Mouse (Mus musculus) hindbrain, embryonic 16.5 days (tissue): ENCODE measurements around the gene Nuak1. TPM values are rescaled to one million over a fixed set of nuclear protein-coding genes. Genes with fewer than 3 reads are reported as not detected.
"Not testable (repeated sequence)": the region's sequence is repeated elsewhere in the genome, so short reads cannot be mapped to it uniquely, and the experiment has no call there.

Source experiments
- ATAC-seq: fragments of 200-750 bp; cut with Nextera tagmentation; 2 replicates; pipeline ENCODE4 v1.8.0; 2017; ENCODE audit warnings: moderate TSS enrichment, moderate library complexity
- H3K27ac ChIP-seq: fragments of 300-500 bp; sonication (generic); 2 replicates; pipeline ENCODE4 v1.5.1; 2014; ENCODE audit warnings: low read depth, mild to moderate bottlenecking, control low read depth, low read length, moderate library complexity
- H3K27me3 ChIP-seq: fragments of 300-500 bp; sonication (generic); replicated peaks from 2 replicates; pipeline ENCODE4 v1.6.1; 2014; ENCODE audit warnings: low read length; ENCODE audit not compliant: control insufficient read depth, insufficient read depth
- H3K36me3 ChIP-seq: fragments of 300-500 bp; sonication (generic); 2 replicates; pipeline ENCODE4 v1.6.1; 2014; ENCODE audit warnings: mild to moderate bottlenecking, low read length, moderate library complexity, mixed read lengths; ENCODE audit not compliant: control insufficient read depth, insufficient read depth
- H3K4me1 ChIP-seq: fragments of 300-500 bp; sonication (generic); 2 replicates; pipeline ENCODE4 v1.6.1; 2014; ENCODE audit warnings: low read depth, low read length; ENCODE audit not compliant: control insufficient read depth, insufficient read depth
- H3K4me2 ChIP-seq: fragments of 300-500 bp; sonication (generic); 2 replicates; pipeline ENCODE4 v1.6.1; 2014; ENCODE audit warnings: mild to moderate bottlenecking, low read length, control low read depth, moderate library complexity
- H3K4me3 ChIP-seq: fragments of 300-500 bp; sonication (generic); 2 replicates; pipeline ENCODE4 v1.5.1; 2014; ENCODE audit warnings: mild to moderate bottlenecking, low read length, control low read depth, moderate library complexity
- H3K9ac ChIP-seq: fragments of 300-500 bp; sonication (generic); 2 replicates; pipeline ENCODE4 v1.6.1; 2014; ENCODE audit warnings: low read depth, mild to moderate bottlenecking, control low read depth, low read length, moderate library complexity
- H3K9me3 ChIP-seq: fragments of 300-500 bp; sonication (generic); 2 replicates; pipeline ENCODE4 v1.6.1; 2014; ENCODE audit warnings: mild to moderate bottlenecking, low read length, moderate library complexity; ENCODE audit not compliant: control insufficient read depth
- WGBS: fragments of 180-500 bp; shearing (Covaris S2); extraction: QIAGEN DNeasy Blood & Tissue Kit; methylation state at CpG from one replicate; pipeline ENCODE4 v1.1.7; 2014; 5-methylcytosine and 5-hydroxymethylcytosine counted together
- polyA plus RNA-seq: library from polyadenylated mRNA; unstranded; fragments of >200 nt; fragmentation: Nextera tagmentation; extraction: Ambion mirVana; gene quantifications from 2 replicates; pipeline ENCODE4 v1.2.1, GENCODE M21; 2015

The Nuak1 gene
- polyA plus RNA-seq: 4.7 and 5.4 TPM in 2 replicates

GRCm38 (mm10) chr10:84440541-84441433 lies at the start of gene Nuak1:
Gene Nuak1, minus strand, starts transcription at chr10:84440597.
- peak within 1 kb of the TSS; percentile 94 for H3K4me2 ChIP-seq
- H3K9me3 ChIP-seq: no peaks in the 10 kb centered on the region
- peak within 1 kb of the TSS; percentile 85 for H3K4me3 ChIP-seq
- H3K27me3 ChIP-seq: no peaks in the 10 kb centered on the region
- peak; percentile 86 for ATAC-seq
- no peaks in the 10 kb centered on the region for H3K36me3 ChIP-seq
- WGBS: 0% methylated on average over 64 of the region's 94 CpGs
- peaks cover 42% of the 10 kb centered on the region for H3K4me1 ChIP-seq
- H3K9ac ChIP-seq: peak within 1 kb of the TSS; percentile 95
- H3K27ac ChIP-seq: peak within 1 kb of the TSS; percentile 91

- Histone ChIP-seq H3K36me3 (no peaks in the 10 kb centered on the region), H3K4me3 (no peak overlapping the region), H3K27ac (no peak overlapping the region), H3K9ac (no peak overlapping the region), H3K27me3 (no peaks in the 10 kb centered on the region), H3K4me1 (no peaks in the 10 kb centered on the region), H3K4me2 (no peak overlapping the region), H3K9me3 (no peaks in the 10 kb centered on the region)
- ATAC-seq: no peak
- WGBS: 83% methylated on average over 5 of the region's 5 CpGs
Observed at GRCm38 (mm10) chr10:84490115-84490514, 49.7 kb upstream of the Nuak1 start.

GRCm38 (mm10) chr10:84488315-84488714 lies 47.9 kb upstream of the Nuak1 start:
- no peaks in the 10 kb centered on the region for H3K4me1 ChIP-seq
- H3K4me3 ChIP-seq: no peak overlapping the region
- H3K27ac ChIP-seq: no peak overlapping the region
- WGBS: 41% methylated on average over 6 of the region's 6 CpGs
- no peaks in the 10 kb centered on the region for H3K36me3 ChIP-seq
- no peak overlapping the region for H3K9ac ChIP-seq
- no peak overlapping the region for H3K4me2 ChIP-seq
- no peak for ATAC-seq
- H3K27me3 ChIP-seq: no peaks in the 10 kb centered on the region
- no peaks in the 10 kb centered on the region for H3K9me3 ChIP-seq

- no peak for ATAC-seq
- WGBS: 53% methylated on average over 1 of the region's 1 CpGs
Observed at GRCm38 (mm10) chr10:84484661-84485060, 44.3 kb upstream of the Nuak1 start.

GRCm38 (mm10) chr10:84483553-84483952 lies 43.2 kb upstream of the Nuak1 start:
- Histone ChIP-seq H3K9me3 (no peaks in the 10 kb centered on the region), H3K4me1 (peaks cover 3% of the 10 kb centered on the region; the same call in 1 of the 2 replicates), H3K4me3 (no peak overlapping the region), H3K27ac (no peak overlapping the region), H3K9ac (no peak overlapping the region), H3K27me3 (no peaks in the 10 kb centered on the region), H3K4me2 (no peak overlapping the region), H3K36me3 (no peaks in the 10 kb centered on the region)
- ATAC-seq: no peak
- 79% methylated on average over 3 of the region's 3 CpGs for WGBS

More at GRCm38 (mm10) chr10:84484661-84485060, 44.3 kb upstream of the Nuak1 start:
- H3K27me3 ChIP-seq: no peaks in the 10 kb centered on the region
- no peak overlapping the region for H3K4me2 ChIP-seq
- H3K4me3 ChIP-seq: no peak overlapping the region
- no peak overlapping the region for H3K9ac ChIP-seq
- H3K9me3 ChIP-seq: no peaks in the 10 kb centered on the region
- no peaks in the 10 kb centered on the region for H3K36me3 ChIP-seq
- peaks cover 3% of the 10 kb centered on the region; the same call in 1 of the 2 replicates for H3K4me1 ChIP-seq
- H3K27ac ChIP-seq: no peak overlapping the region

GRCm38 (mm10) chr10:84483069-84483468 lies 42.7 kb upstream of the Nuak1 start:
- Histone ChIP-seq H3K4me2 (no peak overlapping the region), H3K4me3 (no peak overlapping the region), H3K27ac (no peak overlapping the region), H3K9me3 (no peaks in the 10 kb centered on the region), H3K27me3 (no peaks in the 10 kb centered on the region), H3K4me1 (peaks cover 3% of the 10 kb centered on the region; the same call in 1 of the 2 replicates), H3K9ac (no peak overlapping the region), H3K36me3 (no peaks in the 10 kb centered on the region)
- no peak for ATAC-seq
- 77% methylated on average over 2 of the region's 2 CpGs for WGBS

- H3K27me3 ChIP-seq, H3K4me3 ChIP-seq, H3K36me3 ChIP-seq, H3K27ac ChIP-seq, H3K4me1 ChIP-seq, H3K4me2 ChIP-seq, H3K9me3 ChIP-seq, ATAC-seq, H3K9ac ChIP-seq: not testable (repeated sequence)
- 93% methylated on average over 15 of the region's 15 CpGs for WGBS
Observed at GRCm38 (mm10) chr10:84482418-84482817, 42.0 kb upstream of the Nuak1 start.

- no peak for ATAC-seq
- no peaks in the 10 kb centered on the region for H3K9me3 ChIP-seq
- no peak overlapping the region for H3K27ac ChIP-seq
Observed at GRCm38 (mm10) chr10:84481327-84481671, 40.9 kb upstream of the Nuak1 start.

GRCm38 (mm10) chr10:84480667-84481326 lies 40.4 kb upstream of the Nuak1 start:
- Histone ChIP-seq H3K9me3 (no peaks in the 10 kb centered on the region), H3K27me3 (no peaks in the 10 kb centered on the region), H3K36me3 (no peaks in the 10 kb centered on the region), H3K9ac (no peak overlapping the region), H3K4me2 (no peak overlapping the region), H3K27ac (no peak overlapping the region), H3K4me3 (no peak overlapping the region), H3K4me1 (peaks cover 3% of the 10 kb centered on the region; the same call in 1 of the 2 replicates)
- no peak for ATAC-seq
- WGBS: 50% methylated on average over 8 of the region's 8 CpGs

More at GRCm38 (mm10) chr10:84481327-84481671, 40.9 kb upstream of the Nuak1 start:
- no peaks in the 10 kb centered on the region for H3K27me3 ChIP-seq
- peaks cover 3% of the 10 kb centered on the region; the same call in 1 of the 2 replicates for H3K4me1 ChIP-seq
- 51% methylated on average over 5 of the region's 5 CpGs for WGBS
- no peak overlapping the region for H3K4me2 ChIP-seq
- H3K36me3 ChIP-seq: no peaks in the 10 kb centered on the region
- no peak overlapping the region for H3K4me3 ChIP-seq
- H3K9ac ChIP-seq: no peak overlapping the region
